Mouse (Mus musculus) heart, adult 2 months (tissue): Measurements from ENCODE around the gene Krtap1-3. TPM values are rescaled to one million over a fixed set of nuclear protein-coding genes. Genes with fewer than 3 reads are reported as not detected.
"Not testable (repeated sequence)": the region's sequence is repeated elsewhere in the genome, so short reads cannot be mapped to it uniquely, and the experiment has no call there.

Source experiments
- DNase-seq, 2 experiments: peaks; one replicate each; pipeline ENCODE4 v3.0.0; 2021
- H3K27ac ChIP-seq: fragments of 200-600 bp; 2 replicates; pipeline ENCODE4 v1.8.1; 2022
- H3K27me3 ChIP-seq: fragments of 200-500 bp; 2 replicates; pipeline ENCODE4 v1.6.1; 2012; ENCODE audit warnings: mild to moderate bottlenecking, low read length, inconsistent platforms, mixed read lengths; ENCODE audit not compliant: control insufficient read depth, insufficient read depth
- H3K36me3 ChIP-seq: fragments of 200-500 bp; 2 replicates; pipeline ENCODE4 v1.6.1; 2012; ENCODE audit warnings: low read length, inconsistent platforms; ENCODE audit not compliant: control insufficient read depth, insufficient read depth
- H3K4me1 ChIP-seq: fragments of 200-500 bp; 2 replicates; pipeline ENCODE4 v1.6.1; 2011; ENCODE audit warnings: low read length; ENCODE audit not compliant: control insufficient read depth, insufficient read depth
- H3K4me3 ChIP-seq: fragments of 200-600 bp; 2 replicates; pipeline ENCODE4 v1.8.1; 2022
- H3K79me2 ChIP-seq: fragments of 200-500 bp; replicated peaks from 2 replicates; pipeline ENCODE4 v1.6.1; 2012; ENCODE audit warnings: mild to moderate bottlenecking, inconsistent platforms, low read length, moderate library complexity, mixed read lengths; ENCODE audit not compliant: control insufficient read depth, insufficient read depth
- H3K9ac ChIP-seq: fragments of 200-500 bp; 2 replicates; pipeline ENCODE4 v1.6.1; 2012; ENCODE audit warnings: low read depth, mild to moderate bottlenecking, control low read depth, inconsistent platforms, low read length, mixed read lengths
- CTCF ChIP-seq: fragments of 200-600 bp; IDR thresholded peaks from 2 replicates; pipeline ENCODE4 v1.8.1; 2022; ENCODE audit warnings: antibody characterized with exemption, mild to moderate bottlenecking, moderate library complexity
- EP300 ChIP-seq: fragments of 200-500 bp; IDR thresholded peaks from 2 replicates; pipeline ENCODE4 v1.6.1; 2011; ENCODE audit warnings: low read depth, low read length, control low read depth; ENCODE audit not compliant: insufficient read depth
- POLR2A ChIP-seq: fragments of 200-500 bp; IDR thresholded peaks from 2 replicates; pipeline ENCODE4 v1.6.1; 2011; ENCODE audit warnings: mild to moderate bottlenecking, low read depth, low read length, control low read depth; ENCODE audit not compliant: insufficient read depth
- WGBS: fragments of 180-500 bp; shearing (Covaris S2); methylation state at CpG from one replicate; pipeline ENCODE4 v1.1.7; 2018; 5-methylcytosine and 5-hydroxymethylcytosine counted together
- intact Hi-C: fragments of 180-260 bp; cut with DNase I; formaldehyde crosslinking; loops from one replicate; pipeline ENCODE4 v1.15.1; 2025
- polyA plus RNA-seq: library from polyadenylated mRNA; depleted of rRNA; stranded (reverse); fragments of >200 nt; gene quantifications from 2 replicates; pipeline ENCODE4 v1.2.3, GENCODE M21; 2012
- total RNA-seq, 2 experiments: library from RNA; stranded (reverse); gene quantifications; 2 replicates each; pipeline ENCODE4 v1.2.3; 2021

Krtap1-3 gene
- total and polyA plus RNA-seq, 3 experiments = not detected

DNA sequence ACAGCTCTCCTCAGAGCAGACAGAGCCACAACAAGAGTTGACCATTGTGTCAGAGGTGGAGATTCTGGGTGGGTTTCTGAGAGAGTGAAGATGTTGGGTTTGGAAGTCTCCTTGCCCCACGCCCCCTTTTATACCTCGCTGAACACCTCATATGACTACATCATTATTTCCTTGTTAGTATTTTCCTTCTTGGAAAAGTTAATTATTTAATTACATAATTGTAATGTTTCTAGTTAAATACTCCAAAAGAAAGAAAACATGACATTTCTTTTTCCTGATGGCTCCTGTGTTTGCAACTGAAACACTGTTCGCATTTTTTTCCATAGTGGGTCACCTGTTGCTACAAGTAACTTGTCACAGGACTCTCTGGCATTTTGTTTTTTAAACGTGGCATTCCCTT, 37.0 kb upstream of the Krtap1-3 start, which contains the start of gene Krtap4-1:
Krtap4-1 (minus strand) TSS at position 101 of the 400 bp plus-strand sequence.
- Histone ChIP-seq H3K4me3 (no peak within 1 kb of the TSS), H3K27ac (no peak within 1 kb of the TSS), H3K4me1 (no peaks in the 10 kb centered on the region), H3K27me3 (no peaks in the 10 kb centered on the region; the same call in 1 of the 2 replicates), H3K9ac (no peak within 1 kb of the TSS), H3K79me2 (no peaks in the 10 kb centered on the region), H3K36me3 (no peaks in the 10 kb centered on the region)
- WGBS = 79% methylated on average over 4 of the region's 4 CpGs
- intact Hi-C loops = no loop called here
- TF ChIP-seq POLR2A (no peak), EP300 (no peak)
- DNase-seq = no peak

DNA sequence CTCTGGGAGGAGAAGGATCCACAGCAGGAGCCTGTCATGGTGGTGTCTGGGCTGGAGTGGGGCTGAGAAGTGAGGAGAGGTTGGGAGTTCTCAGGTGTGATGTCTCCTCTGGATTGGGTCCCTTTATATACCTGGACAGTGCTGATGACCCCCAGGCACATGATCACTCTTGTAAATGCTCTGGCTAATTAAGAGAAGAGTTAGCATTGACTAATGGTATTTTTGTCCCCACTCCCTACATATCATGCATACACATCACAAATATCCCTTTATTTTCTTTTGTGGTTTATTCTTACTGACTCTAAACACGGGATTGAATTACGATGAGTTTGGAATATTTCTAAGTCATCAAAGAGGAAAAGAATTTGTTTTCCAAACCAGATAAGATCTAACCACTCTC, 29.2 kb upstream of the Krtap1-3 start, which contains the start of gene Gm11562:
Gm11562 (minus strand) TSS at position 101 of the 400 bp plus-strand sequence.
- no peaks in the 10 kb centered on the region for H3K79me2 ChIP-seq
- no peaks in the 10 kb centered on the region for H3K27me3 ChIP-seq
- H3K4me1 ChIP-seq = no peaks in the 10 kb centered on the region
- intact Hi-C loops = no loop called here
- H3K27ac ChIP-seq = no peak within 1 kb of the TSS
- TF ChIP-seq EP300 (no peak), POLR2A (no peak), CTCF (no peak)
- H3K4me3 ChIP-seq = no peak within 1 kb of the TSS
- WGBS = 67% methylated on average over 2 of the region's 2 CpGs
- no peak for DNase-seq
- no peak within 1 kb of the TSS for H3K9ac ChIP-seq
- H3K36me3 ChIP-seq = no peaks in the 10 kb centered on the region

DNA sequence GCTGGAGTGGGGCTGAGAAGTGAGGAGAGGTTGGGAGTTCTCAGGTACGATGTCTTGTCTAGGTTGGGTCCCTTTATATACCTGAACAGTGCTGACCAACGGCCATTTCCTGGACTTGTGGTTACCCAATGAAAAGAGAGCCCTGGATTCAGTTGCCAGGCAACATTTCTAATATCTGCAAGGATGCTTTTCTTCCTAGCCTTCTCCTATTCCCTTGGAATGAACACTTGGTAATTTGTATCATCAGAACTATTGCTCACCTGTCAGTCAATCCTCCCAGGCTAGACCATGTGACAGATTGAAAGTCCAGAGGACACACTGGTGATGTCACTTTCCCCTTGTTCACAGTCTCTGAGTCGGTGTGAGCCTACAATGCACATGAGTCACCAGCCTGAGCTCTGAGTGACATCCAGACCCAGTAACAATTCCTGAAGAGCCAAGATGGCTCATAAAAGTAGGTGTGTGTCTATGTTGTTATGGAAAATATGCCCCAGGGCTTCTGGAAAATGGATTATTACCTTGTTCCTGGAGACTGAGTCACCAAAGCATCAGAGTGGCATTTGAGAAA, 23.7 kb upstream of the Krtap1-3 start, which contains the start of gene Krtap2-4:
Krtap2-4 (minus strand) TSS at position 51 of the 568 bp plus-strand sequence.
- H3K79me2 ChIP-seq = no peaks in the 10 kb centered on the region
- H3K27ac ChIP-seq = no peak within 1 kb of the TSS
- no peaks in the 10 kb centered on the region for H3K27me3 ChIP-seq
- H3K9ac ChIP-seq = no peak within 1 kb of the TSS
- no peak for TF ChIP-seq CTCF
- no peaks in the 10 kb centered on the region for H3K4me1 ChIP-seq
- no peak within 1 kb of the TSS for H3K4me3 ChIP-seq
- no peak for DNase-seq
- H3K36me3 ChIP-seq = no peaks in the 10 kb centered on the region
- intact Hi-C loops = no loop called here
- 65% methylated on average over 3 of the region's 3 CpGs for WGBS

DNA sequence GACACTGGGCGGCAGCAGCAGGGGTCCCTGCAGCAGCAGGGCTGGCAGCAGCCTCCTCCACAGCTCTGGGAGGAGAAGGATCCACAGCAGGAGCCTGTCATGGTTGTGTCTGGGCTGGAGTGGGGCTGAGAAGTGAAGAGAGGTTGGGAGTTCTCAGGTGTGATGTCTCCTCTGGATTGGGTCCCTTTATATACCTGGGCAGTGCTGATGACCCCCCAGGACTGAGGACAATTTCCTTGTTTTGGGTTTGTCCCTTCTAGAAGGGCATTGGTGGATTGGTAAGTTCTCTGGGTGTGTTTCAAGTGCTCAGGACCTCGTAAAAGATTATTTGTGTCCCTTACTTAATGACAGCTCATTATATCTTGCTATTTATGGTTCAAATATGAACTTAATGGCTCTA, 18.9 kb upstream of the Krtap1-3 start, which contains the start of gene Gm11937:
Gm11937 (minus strand) TSS at position 101 of the 400 bp plus-strand sequence.
- intact Hi-C loops, H3K36me3 ChIP-seq, DNase-seq, H3K4me3 ChIP-seq, H3K79me2 ChIP-seq, H3K27ac ChIP-seq, H3K27me3 ChIP-seq, H3K4me1 ChIP-seq, H3K9ac ChIP-seq: not testable (repeated sequence)
- 51% methylated on average over 1 of the region's 2 CpGs for WGBS

DNA sequence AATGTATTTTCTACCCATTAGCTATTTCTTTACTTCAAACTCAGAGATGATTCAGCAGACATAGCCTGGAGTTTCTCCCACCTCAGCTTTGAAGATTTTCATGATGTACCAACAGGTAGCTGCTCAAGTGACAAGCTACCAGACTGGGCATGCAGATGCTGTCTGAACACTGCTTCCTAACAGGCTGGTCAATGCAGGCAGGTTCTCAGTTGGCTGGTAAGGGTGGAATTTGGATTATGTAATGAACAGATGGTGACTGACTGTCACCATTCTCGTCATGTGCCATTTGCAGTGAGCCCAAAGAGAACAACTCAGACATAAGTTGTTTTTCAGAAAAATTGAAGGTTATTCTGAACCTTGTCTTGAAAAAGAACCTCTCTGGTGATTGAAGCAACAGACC, 18.0 kb upstream of the Krtap1-3 start:
- intact Hi-C loops = no loop called here
- 56% methylated on average over 1 of the region's 1 CpGs for WGBS
- TF ChIP-seq EP300 (no peak), POLR2A (no peak), CTCF (no peak)
- no peaks in the 10 kb centered on the region for H3K27me3 ChIP-seq
- H3K79me2 ChIP-seq = no peaks in the 10 kb centered on the region
- no peaks in the 10 kb centered on the region for H3K4me1 ChIP-seq
- no peak overlapping the region for H3K27ac ChIP-seq
- H3K36me3 ChIP-seq = no peaks in the 10 kb centered on the region
- no peak for DNase-seq
- H3K4me3 ChIP-seq = no peak overlapping the region
- H3K9ac ChIP-seq = no peak overlapping the region

DNA sequence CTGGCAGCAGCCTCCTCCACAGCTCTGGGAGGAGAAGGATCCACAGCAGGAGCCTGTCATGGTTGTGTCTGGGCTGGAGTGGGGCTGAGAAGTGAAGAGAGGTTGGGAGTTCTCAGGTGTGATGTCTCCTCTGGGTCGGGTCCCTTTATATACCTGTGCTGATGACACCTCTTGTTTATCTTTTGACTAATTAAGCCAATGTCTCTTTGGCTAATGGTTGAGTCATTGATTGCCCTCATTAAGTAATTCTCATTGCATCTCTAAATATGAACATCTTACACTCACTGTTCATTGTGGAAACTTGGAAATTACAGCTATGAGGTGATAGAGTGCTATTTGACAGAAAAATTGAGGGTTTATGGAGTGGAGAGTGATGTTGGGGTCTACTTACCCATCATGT, 12.1 kb upstream of the Krtap1-3 start, which contains the start of gene Gm11938:
Gm11938 (minus strand) TSS at position 101 of the 400 bp plus-strand sequence.
- H3K27ac ChIP-seq, H3K4me1 ChIP-seq, DNase-seq, H3K79me2 ChIP-seq, intact Hi-C loops, H3K27me3 ChIP-seq, H3K4me3 ChIP-seq, H3K9ac ChIP-seq, H3K36me3 ChIP-seq: not testable (repeated sequence)
- WGBS = 47% methylated on average over 1 of the region's 1 CpGs

DNA sequence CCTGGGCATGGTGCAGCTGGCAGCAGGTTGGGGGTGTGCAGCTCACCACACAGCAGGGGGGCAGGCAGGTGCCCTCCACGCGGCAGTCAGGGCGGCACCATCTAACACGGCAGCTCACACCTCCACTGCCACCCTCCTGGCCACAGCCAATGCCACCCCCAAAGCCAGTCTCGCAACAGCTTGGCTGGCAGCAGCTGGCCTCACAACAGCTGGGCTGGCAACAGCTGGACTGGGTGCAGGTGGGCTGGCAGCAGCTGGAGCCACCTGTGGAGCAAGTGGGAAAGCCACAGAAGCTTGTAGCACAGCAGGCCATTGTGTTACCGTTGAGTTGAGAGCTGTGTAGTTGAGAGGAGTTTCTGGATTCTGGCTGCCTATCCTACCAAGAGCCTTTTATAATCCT, 6.6 kb upstream of the Krtap1-3 start, which contains the start of gene Krtap9-3:
Krtap9-3 (minus strand) TSS at position 364 of the 400 bp plus-strand sequence.
- H3K79me2 ChIP-seq, H3K4me3 ChIP-seq, H3K27ac ChIP-seq, DNase-seq, H3K36me3 ChIP-seq, H3K9ac ChIP-seq, H3K27me3 ChIP-seq, intact Hi-C loops, H3K4me1 ChIP-seq: not testable (repeated sequence)
- WGBS = 88% methylated on average over 6 of the region's 6 CpGs
